In genomic region chr6:137470901-137471598, GRCm38 (mm10) we compare ENCODE assay signal across 8 mouse cellular contexts.
DNase-seq lines count a peak whose midpoint lies in the region; ATAC-seq lines count a peak whose summit lies in the region.

No protein-coding gene starts in this region.

- H3K4me1 ChIP-seq in midbrain, embryonic 16.5 days (ENCODE audit: control insufficient read depth, insufficient read depth, low read length) = peaks cover 17% of the 10 kb centered on the region

- H3K27me3 ChIP-seq in midbrain, embryonic 16.5 days (ENCODE audit: control insufficient read depth, insufficient read depth, low read depth, low read length) = no peaks in the 10 kb centered on the region; the same call in 1 of the 2 replicates

- no peaks in the 10 kb centered on the region for H3K9me3 ChIP-seq in midbrain, embryonic 16.5 days (replicated peaks; ENCODE audit: control insufficient read depth, low read length, poor library complexity, severe bottlenecking)

- peaks cover 2% of the 10 kb centered on the region; the same call in 1 of the 2 replicates for H3K36me3 ChIP-seq in midbrain, embryonic 16.5 days (ENCODE audit: control insufficient read depth, insufficient read depth, low read length)

- H3K27ac ChIP-seq in midbrain, embryonic 16.5 days (ENCODE audit: low read length) = peak overlapping the region; percentile 68

- 15% methylated on average over 11 of the region's 11 CpGs for WGBS in midbrain, embryonic 16.5 days

- H3K4me3 ChIP-seq in midbrain, embryonic 16.5 days (ENCODE audit: low read depth, low read length) = no peak overlapping the region

- ATAC-seq in midbrain, embryonic 16.5 days = peak; percentile 85

- no peak overlapping the region for H3K9ac ChIP-seq in midbrain, embryonic 16.5 days (ENCODE audit: low read depth, low read length)

- peak; percentile 43 for DNase-seq in embryo, embryonic 11 days
- no peak for DNase-seq in embryo, embryonic 10 days (ENCODE audit: low spot score)
- DNase-seq in embryo, embryonic 11.5 days (ENCODE audit: low read depth, low spot score) = peak; percentile 20
- DNase-seq in gastrocnemius, postnatal 4 days (ENCODE audit: low spot score in 2 of 2) = peak; percentile 69 to 89
- DNase-seq in kidney, adult 18-20 months = peak; percentile 81
- DNase-seq in left cerebral cortex, postnatal 36 days (ENCODE audit: low spot score in 2 of 2) = peak; percentile 58 to 70
- DNase-seq in spleen, postnatal 36 days (ENCODE audit: low spot score in 2 of 2) = peak; percentile 53 to 58

- intact Hi-C loops in left cerebral cortex, postnatal 36 days (cut with DNase I) = no loop called here

- H3K4me2 ChIP-seq in midbrain, embryonic 16.5 days (ENCODE audit: low read length) = no peak overlapping the region
